Mouse (Mus musculus): ENCODE measurements around the gene Tex261. TPM values are rescaled to one million over a fixed set of nuclear protein-coding genes. Genes with fewer than 3 reads are reported as not detected.

Tex261 gene
- polyA plus RNA-seq, 1 experiment = 2.7 TPM

DNA sequence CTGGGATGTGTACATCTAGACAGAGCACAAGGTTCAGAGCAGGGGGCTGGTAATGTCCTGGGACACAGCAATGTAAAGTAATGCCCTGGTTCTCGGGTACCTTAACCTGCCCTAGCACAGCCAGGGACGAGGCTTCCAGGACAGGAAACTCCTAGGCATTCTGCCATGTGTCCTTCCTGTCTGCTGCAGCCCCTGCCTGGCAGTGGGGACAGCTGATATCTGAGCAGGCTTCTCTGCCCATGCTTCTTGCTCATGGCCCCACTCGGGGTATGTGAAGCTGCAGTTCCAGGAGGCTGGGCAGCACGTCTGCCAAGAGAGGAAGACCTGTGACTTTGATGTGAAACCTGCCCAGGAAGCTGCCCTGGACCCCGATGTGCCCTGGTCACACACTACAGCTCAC lies 7.1 kb downstream of the Tex261 start:
- Histone ChIP-seq H3K36me3 (ENCODE audit: control insufficient read depth) (peaks cover 49% of the 10 kb centered on the region), H3K4me1 (ENCODE audit: control insufficient read depth) (peaks cover 4% of the 10 kb centered on the region), H3K9me3 (ENCODE audit: control insufficient read depth, low read length) (no peaks in the 10 kb centered on the region), H3K4me3 (replicated peaks) (no peak overlapping the region), H3K27me3 (ENCODE audit: control insufficient read depth) (peaks cover 10% of the 10 kb centered on the region)
- TF ChIP-seq TAL1 (IDR thresholded peaks at IDR 0.05; ENCODE audit: low read length) (no peak), GATA1 (IDR thresholded peaks at IDR 0.05; ENCODE audit: low read length) (no peak)

DNA sequence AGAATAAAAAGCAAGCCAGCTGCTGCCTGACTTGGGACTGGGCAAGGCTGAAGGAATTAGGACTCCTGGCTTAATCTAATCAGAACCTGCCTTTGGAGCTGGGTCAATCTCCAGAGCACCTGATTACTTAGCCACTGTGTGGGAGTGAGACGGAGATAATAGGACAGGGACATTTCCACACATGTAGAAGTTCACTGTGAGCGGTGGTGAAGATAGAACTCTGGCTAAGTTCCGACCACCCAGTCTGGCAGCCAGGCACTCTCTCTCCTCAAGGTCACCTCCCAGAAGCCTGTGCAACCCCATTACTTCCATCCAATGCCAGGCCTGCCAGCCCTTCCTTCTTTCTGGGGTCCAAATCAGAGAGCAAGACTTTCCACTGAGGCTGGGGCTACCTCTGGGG lies 8.6 kb downstream of the Tex261 start:
- Histone ChIP-seq H3K36me3 (ENCODE audit: control insufficient read depth) (peaks cover 34% of the 10 kb centered on the region), H3K4me3 (replicated peaks) (no peak overlapping the region), H3K4me1 (ENCODE audit: control insufficient read depth) (peaks cover 3% of the 10 kb centered on the region), H3K9me3 (ENCODE audit: control insufficient read depth, low read length) (no peaks in the 10 kb centered on the region), H3K27me3 (ENCODE audit: control insufficient read depth) (peaks cover 25% of the 10 kb centered on the region)
- TF ChIP-seq TAL1 (IDR thresholded peaks at IDR 0.05; ENCODE audit: low read length) (no peak), GATA1 (IDR thresholded peaks at IDR 0.05; ENCODE audit: low read length) (no peak)

DNA sequence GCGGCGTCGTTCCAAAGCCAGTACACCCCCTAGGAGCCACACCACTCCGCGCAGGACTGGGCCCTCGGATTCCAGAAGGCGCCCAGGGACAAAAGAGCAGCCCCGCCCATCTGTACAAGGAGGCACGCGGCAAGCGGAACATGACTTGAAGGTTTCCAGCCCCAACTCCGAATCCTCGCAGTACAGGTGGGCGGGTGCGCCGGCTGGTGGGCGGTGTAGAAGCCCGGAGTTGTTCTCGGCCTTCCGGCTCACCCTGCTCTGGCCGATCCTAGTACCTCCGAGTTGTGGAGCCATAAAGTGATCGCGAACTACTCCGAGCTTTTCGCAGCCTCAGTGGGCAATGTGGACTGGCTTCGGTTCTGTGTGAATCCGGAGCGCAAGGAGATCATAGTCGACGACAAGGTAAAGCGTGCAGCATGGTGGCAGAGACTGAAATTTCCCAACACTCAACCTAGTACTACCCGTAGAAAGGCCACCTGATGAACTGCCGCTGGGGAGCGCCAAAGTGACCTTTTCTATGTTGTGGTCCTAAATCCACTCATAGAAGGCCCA lies 12.7 kb downstream of the Tex261 start:
- no peak for TF ChIP-seq GATA1 (IDR thresholded peaks at IDR 0.05; ENCODE audit: low read length)
- TF ChIP-seq TAL1 (IDR thresholded peaks at IDR 0.05; ENCODE audit: low read length) = no peak
- Histone ChIP-seq H3K27me3 (ENCODE audit: control insufficient read depth) (peaks cover 58% of the 10 kb centered on the region), H3K9me3 (ENCODE audit: control insufficient read depth, low read length) (no peaks in the 10 kb centered on the region), H3K4me1 (ENCODE audit: control insufficient read depth) (peaks cover 3% of the 10 kb centered on the region), H3K36me3 (ENCODE audit: control insufficient read depth) (no peaks in the 10 kb centered on the region), H3K4me3 (replicated peaks) (no peak overlapping the region)

DNA sequence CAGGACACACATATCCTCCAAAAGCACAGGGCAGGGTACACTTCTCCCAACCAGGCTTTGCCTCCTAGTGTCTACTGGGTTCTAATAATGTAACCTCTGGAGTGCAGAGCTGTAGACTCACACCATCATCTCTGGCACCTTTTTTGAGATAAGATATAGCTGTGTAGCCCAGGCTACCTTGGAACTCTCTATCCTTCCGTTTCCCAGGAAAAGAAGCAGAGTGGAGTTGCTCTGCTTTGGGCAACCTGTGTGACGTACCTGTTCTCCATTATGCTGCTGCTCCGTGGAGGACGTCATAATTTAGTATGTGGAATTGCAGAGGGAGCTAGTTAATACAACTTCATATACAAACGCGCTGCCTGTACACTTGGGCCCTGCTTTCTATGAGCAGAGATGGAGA lies 13.3 kb downstream of the Tex261 start, which contains the start of gene Ankrd53:
Gene Ankrd53 (plus strand): TSS at position 301 of the 400 bp plus-strand sequence.
- H3K36me3 ChIP-seq (ENCODE audit: control insufficient read depth) = no peaks in the 10 kb centered on the region
- no peak within 1 kb of the TSS for H3K4me3 ChIP-seq (replicated peaks)
- H3K27me3 ChIP-seq (ENCODE audit: control insufficient read depth) = peaks cover 64% of the 10 kb centered on the region
- no peak for TF ChIP-seq TAL1 (IDR thresholded peaks at IDR 0.05; ENCODE audit: low read length)
- no peak for TF ChIP-seq GATA1 (IDR thresholded peaks at IDR 0.05; ENCODE audit: low read length)
- peaks cover 3% of the 10 kb centered on the region for H3K4me1 ChIP-seq (ENCODE audit: control insufficient read depth)
- no peaks in the 10 kb centered on the region for H3K9me3 ChIP-seq (ENCODE audit: control insufficient read depth, low read length)

DNA sequence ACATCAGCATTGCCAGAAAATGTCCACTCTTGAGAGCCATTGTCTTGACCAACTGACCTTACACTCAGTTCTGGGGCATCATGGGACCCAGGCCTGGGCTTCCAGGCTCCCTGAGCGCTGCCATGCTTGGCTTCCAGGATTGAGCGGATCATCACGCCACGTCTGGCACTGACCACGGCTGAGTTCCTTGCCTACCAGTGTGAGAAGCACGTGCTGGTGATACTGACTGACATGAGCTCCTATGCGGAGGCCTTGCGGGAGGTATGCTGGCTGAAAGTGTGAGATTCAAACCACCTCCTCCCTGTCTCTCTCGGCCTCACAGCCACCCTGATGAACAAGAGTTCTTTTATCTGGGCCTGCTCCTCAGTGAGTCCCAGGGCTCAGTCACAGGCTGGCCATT lies 19.6 kb downstream of the Tex261 start:
- no peak for TF ChIP-seq TAL1 (IDR thresholded peaks at IDR 0.05; ENCODE audit: low read length)
- no peak for TF ChIP-seq GATA1 (IDR thresholded peaks at IDR 0.05; ENCODE audit: low read length)
- H3K36me3 ChIP-seq (ENCODE audit: control insufficient read depth) = no peaks in the 10 kb centered on the region
- H3K4me1 ChIP-seq (ENCODE audit: control insufficient read depth) = no peaks in the 10 kb centered on the region
- no peak overlapping the region for H3K4me3 ChIP-seq (replicated peaks)
- H3K9me3 ChIP-seq (ENCODE audit: control insufficient read depth, low read length) = no peaks in the 10 kb centered on the region
- H3K27me3 ChIP-seq (ENCODE audit: control insufficient read depth) = peaks cover 66% of the 10 kb centered on the region

DNA sequence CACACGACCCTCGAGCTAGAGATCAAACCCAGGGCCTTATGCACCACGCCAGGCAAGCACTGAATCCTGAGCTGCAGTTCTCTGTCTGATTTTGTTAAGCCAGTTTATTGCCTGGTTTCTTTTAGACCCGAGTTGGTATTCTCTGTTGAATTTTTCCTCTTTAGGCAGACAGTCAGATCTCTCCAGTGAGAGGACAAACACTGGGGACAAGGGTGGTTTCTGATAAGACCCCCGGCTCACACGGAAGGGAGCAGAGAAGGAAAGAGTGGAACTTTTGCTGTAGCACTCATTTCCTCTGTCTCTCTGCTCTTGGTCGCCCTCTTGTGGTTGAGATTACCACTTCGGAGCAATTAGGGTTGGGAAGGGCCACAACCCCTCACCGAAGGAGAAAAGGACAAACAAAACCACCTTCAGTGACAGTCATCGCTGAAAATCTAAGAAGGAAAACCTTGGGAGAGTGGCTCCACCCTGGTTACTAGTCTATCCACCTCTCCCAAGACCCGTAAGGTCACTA lies 25.4 kb downstream of the Tex261 start:
- TF ChIP-seq TAL1 (IDR thresholded peaks at IDR 0.05; ENCODE audit: low read length) = no peak
- Histone ChIP-seq H3K4me3 (replicated peaks) (no peak overlapping the region), H3K4me1 (ENCODE audit: control insufficient read depth) (no peaks in the 10 kb centered on the region), H3K9me3 (ENCODE audit: control insufficient read depth, low read length) (no peaks in the 10 kb centered on the region), H3K36me3 (ENCODE audit: control insufficient read depth) (no peaks in the 10 kb centered on the region), H3K27me3 (ENCODE audit: control insufficient read depth) (peaks cover 26% of the 10 kb centered on the region)

DNA sequence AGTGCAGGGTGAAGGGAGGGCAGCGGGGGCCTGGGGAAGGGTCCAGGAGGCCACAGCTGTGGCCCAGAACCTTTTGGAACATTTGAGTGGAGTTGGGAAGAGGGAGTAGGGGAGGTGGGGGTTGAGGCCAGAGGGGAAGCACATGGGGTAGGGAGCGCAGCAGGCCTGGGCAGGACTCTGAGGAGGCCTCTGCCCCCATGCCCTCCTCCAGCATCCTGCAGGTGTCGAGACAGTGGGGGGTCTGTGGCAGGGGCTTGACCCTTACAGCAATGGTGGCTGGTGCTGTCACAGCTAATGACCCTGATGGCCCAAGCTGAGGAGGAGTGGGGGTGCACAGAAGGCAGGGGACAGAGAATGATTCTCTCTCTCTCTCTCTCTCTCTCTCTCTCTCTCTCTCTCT lies 26.3 kb downstream of the Tex261 start:
- H3K4me1 ChIP-seq (ENCODE audit: control insufficient read depth) = no peaks in the 10 kb centered on the region
- H3K36me3 ChIP-seq (ENCODE audit: control insufficient read depth) = no peaks in the 10 kb centered on the region
- H3K4me3 ChIP-seq (replicated peaks) = no peak overlapping the region
- no peak for TF ChIP-seq GATA1 (IDR thresholded peaks at IDR 0.05; ENCODE audit: low read length)
- TF ChIP-seq TAL1 (IDR thresholded peaks at IDR 0.05; ENCODE audit: low read length) = no peak
- H3K27me3 ChIP-seq (ENCODE audit: control insufficient read depth) = peaks cover 21% of the 10 kb centered on the region
- H3K9me3 ChIP-seq (ENCODE audit: control insufficient read depth, low read length) = no peaks in the 10 kb centered on the region

DNA sequence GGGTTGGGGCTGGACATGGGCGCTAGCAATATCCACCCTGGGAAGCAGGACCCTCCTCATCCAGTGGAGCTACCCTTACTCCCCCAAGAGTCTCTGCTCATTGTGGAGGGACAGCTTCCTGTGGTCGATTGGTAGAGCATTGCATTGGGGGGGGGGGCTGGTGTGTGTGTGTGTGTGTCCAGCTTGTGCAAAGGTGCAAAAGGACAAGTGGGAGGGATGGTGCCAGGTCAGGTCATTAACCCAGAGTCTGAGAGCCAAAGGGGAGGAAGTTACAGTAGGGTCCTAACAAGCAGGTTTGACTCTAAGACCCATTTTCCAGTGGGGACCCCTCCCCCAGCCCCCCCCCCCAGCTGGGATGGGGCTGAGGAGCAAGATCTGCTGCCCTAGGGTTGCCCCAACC lies 30.1 kb downstream of the Tex261 start:
- Histone ChIP-seq H3K27me3 (ENCODE audit: control insufficient read depth) (no peaks in the 10 kb centered on the region; the same call in 1 of the 2 replicates), H3K9me3 (ENCODE audit: control insufficient read depth, low read length) (peaks cover 4% of the 10 kb centered on the region; the same call in 1 of the 2 replicates)
- TF ChIP-seq GATA1 (IDR thresholded peaks at IDR 0.05; ENCODE audit: low read length) = no peak
- no peak for TF ChIP-seq TAL1 (IDR thresholded peaks at IDR 0.05; ENCODE audit: low read length)

DNA sequence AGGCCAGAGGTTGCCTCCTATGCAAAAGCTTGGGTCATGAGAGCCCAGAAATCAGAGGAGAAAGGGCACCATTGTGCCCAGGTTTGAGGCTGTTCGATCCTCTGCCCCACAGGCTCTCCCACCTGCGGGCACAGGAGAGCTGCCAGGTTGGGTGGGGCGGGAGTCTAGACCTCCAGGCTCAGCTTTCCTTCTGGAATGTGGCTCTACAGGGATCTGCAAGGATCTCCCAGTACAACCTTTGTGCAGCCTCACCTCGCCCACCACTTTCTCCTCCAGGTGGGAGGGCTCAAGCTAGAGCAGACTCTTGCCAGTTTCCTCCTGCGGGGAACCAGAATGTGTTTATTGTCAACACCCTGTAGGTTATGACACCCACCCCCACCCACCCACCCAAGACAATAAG lies 31.1 kb downstream of the Tex261 start:
- TF ChIP-seq GATA1 (IDR thresholded peaks at IDR 0.05; ENCODE audit: low read length) (no peak), TAL1 (IDR thresholded peaks at IDR 0.05; ENCODE audit: low read length) (no peak)
- Histone ChIP-seq H3K9me3 (ENCODE audit: control insufficient read depth, low read length) (peaks cover 4% of the 10 kb centered on the region; the same call in 1 of the 2 replicates), H3K36me3 (ENCODE audit: control insufficient read depth) (no peaks in the 10 kb centered on the region), H3K27me3 (ENCODE audit: control insufficient read depth) (no peaks in the 10 kb centered on the region; the same call in 1 of the 2 replicates), H3K4me3 (replicated peaks) (no peak overlapping the region), H3K4me1 (ENCODE audit: control insufficient read depth) (no peaks in the 10 kb centered on the region)

More for the DNA sequence above, 30.1 kb downstream of the Tex261 start:
- Histone ChIP-seq H3K4me3 (replicated peaks) (no peak overlapping the region), H3K4me1 (ENCODE audit: control insufficient read depth) (no peaks in the 10 kb centered on the region), H3K36me3 (ENCODE audit: control insufficient read depth) (no peaks in the 10 kb centered on the region)
